Mouse (Mus musculus) adrenal gland, adult 2 months (tissue): ENCODE results near the gene Cel. TPM values are rescaled to one million over a fixed set of nuclear protein-coding genes. Genes with fewer than 3 reads are reported as not detected.

Experiments
- DNase-seq: peaks from one replicate; pipeline ENCODE4 v3.0.0; 2021
- polyA plus RNA-seq: library from polyadenylated mRNA; depleted of rRNA; stranded (reverse); fragments of >200 nt; gene quantifications from 2 replicates; pipeline ENCODE4 v1.2.3, GENCODE M21; 2012
- total RNA-seq, 2 experiments: library from RNA; stranded (reverse); gene quantifications; 2 replicates each; pipeline ENCODE4 v1.2.3; 2021

Cel gene
- total and polyA plus RNA-seq, 3 experiments: 0.14 TPM; not detected in 2

DNA sequence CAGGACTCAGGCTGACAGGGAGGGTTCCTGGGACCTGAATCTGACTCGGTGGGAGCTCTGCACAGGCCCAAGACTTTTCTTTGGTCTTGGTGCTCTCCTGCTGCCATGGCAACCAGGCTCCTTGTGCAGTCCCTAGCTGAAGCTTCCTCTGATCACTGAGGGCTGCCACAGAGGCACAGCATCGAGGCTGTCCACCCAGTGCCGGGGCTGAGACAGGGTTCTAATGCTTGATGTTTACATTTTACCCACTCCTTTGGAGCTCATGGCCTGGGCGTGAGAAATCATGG lies 25.6 kb downstream of the Cel start:
- no peak for DNase-seq

DNA sequence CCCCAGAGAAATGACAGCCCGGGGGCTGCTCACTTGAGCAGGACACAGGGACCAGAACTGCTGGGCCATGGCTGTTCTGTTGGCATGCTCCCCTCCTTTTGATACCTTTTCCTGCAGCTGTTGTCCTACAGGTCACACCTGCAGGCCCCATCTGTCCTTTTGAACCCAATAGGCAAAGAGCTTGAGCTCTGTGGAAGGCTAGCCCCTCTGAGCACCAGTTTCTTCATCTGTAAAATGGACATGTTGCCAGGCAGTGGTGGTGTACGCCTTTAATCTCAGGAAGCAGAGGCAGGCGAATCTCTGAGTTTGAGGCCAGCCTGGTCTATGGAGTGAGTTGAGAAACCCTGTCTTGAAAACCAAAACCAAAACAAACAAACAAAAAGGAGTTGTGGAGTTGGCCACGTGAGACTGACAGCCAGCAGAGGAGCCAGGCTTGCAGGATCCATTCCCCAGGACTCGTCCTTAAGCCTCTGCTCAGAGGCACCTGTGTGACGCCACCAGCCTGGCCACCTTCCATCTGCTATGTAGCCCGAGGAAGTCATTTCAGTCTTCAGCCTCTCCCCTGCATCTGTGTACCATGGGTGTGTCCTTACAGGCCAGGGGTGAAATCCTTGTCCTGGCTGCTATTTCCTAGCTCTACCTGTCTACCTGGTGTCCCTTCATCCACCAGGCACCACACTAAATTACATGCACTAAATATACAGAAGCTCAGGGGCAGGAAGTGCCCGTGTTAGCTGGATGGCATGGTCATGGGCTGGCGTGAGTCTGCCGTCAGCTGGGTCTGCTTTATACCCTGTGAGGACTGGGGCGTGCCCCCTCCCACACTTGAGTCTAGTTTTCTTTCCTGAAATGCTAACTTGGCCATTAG lies 26.2 kb downstream of the Cel start:
- DNase-seq: no peak

DNA sequence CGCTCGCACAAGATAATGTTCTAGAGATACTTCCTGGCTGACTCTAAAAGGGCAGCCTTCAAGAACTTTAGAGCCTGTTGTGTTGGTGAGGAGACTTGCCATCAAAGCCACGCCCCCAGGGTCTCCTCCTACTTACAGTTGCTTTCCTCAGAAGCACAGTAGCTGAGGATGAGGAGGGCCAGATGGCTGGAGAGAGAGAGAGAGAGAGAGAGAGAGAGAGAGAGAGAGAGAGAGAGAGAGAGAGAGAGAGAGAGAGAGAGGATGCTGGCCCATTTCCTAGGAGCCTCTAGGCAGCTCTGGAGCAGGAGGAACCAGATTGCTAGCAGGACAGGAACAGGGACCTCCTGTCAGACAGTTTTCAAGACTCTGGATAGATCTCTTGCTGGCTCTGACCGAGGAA lies 27.0 kb downstream of the Cel start:
- DNase-seq: no peak

DNA sequence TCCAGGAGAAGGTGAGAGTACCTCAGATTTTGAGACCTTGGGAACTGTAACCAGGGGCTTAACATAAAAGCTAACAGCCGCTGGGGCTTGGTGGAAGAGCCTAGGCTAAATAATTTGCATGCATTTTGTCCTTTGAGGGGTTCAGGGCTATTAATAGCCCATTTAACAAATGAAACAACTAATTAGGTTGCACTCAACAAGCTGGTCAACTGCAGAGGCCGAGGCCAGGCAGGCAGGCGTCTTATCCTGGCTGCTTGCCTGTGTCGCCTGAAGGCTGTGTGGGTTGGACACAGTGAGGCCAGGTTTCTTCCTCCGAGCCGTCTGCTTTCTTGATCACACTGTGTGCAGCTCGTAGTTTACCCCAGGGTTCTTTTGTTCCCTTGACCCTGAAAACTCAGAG lies 27.6 kb downstream of the Cel start:
- DNase-seq: peak; percentile 53

DNA sequence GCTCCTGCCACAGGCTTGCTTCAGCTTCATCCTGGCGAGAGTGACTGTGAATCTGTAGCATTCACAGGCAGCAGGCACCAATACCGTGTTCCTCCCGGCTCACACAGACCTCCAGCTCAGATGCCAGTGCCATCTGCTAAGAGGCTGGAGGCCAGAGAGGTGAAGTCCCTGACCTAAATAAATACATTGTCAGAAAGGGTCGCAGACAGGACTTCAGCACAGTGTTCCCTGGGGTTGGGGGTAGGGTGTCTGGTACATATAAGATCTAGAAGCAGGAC lies 28.0 kb downstream of the Cel start:
- no peak for DNase-seq

DNA sequence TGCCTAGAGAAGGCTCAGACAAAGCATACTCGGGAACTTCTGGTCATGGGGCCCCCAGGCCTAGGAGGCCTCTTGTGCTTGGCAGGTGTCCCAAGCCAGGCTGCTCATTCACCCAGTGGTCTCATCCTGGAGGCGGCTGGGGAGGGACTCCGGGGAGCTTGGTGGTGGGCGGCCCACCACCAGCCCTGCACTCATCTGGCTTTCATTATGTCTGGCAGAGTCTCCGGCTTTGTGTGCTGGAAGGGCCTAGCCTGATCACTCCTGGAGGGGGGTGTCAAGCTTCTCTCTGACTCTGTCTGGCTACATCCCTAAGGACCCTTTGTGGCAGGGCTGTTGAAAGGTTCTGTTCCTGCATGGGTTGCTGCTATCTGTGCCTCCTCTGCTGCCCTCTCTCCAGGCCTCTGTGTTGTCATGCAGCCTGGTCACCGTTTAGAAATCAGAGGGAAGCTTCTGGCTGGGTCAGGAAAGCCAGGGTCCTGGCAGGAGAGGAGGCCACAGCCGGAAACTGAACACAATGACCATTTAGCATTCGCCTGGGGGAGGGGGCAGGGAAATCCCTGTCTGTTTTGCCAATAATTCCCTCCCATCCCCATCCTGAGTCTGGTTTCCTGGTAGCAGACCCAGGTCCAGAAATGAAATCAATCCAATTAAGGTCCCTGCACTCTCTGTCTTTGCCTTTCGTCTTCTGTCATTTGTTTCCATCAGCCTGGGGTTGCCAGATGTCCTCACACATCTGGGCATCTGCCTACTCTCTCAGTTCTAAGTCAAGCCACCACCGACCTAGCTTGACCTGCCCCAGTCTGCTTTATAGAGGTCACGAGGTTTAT lies 28.6 kb downstream of the Cel start:
- peak; percentile 65 for DNase-seq

DNA sequence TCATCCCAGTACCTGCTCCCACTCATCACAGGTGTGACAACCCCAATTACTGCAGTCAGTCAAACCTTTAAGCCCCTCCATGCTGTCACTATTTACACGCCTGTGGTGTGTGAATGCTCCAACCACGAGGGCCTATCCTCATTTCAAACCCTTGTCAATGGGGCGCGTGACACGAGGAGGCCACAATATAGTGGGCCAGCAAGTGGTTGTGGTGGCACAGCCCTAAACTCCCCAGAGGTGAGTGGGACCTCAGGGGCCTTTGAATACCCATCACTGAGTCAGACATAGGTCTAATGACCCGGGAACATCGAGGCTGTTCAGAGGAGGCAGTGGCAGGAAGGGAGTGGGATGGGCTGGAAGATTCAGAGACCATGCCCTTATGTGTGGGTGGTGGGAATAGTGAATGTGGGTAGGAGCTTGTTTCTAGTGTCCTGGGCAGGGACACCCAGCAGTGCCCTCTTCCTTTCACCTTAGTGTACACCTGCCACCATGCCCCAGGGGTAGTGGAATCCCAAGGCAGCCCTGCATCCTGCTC lies 29.2 kb downstream of the Cel start:
- DNase-seq: no peak

DNA sequence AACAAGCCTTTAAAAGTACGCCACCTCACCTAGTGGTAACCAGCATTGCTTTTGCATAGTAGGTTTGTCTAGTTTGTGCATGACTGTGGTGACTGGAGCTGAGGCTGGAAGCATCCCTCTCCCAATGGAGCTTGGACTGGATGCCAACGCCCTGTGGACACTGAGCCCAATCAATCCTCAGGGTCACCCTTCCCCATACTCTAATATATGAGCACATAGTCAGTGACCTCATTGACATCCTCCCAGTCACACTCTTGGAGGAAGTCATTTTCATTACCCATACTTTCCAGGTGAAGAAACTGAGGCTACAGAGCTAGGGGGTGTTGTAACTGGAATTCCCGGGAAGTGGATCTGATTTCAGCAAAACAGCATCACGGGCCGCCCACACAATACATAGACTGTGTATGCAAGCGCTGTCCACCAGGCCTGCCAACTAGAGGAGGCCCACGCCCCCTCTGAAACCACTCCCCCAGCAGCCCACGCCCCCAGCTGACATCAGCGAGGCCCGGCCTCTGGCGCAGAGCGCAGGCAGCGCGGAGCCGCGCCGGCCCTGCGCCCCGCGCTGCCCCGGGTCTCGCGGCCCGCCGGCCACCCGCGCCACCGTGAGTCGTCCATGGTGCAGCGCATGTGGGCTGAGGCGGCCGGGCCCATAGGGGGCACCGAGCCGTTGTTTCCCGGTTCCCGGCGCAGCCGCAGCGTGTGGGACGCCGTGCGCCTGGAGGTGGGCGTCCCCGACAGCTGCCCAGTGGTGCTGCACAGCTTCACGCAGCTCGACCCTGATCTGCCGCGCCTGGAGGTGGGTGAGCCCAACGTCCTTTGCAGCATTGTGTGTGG lies 30.0 kb downstream of the Cel start:
- DNase-seq: peak; percentile 95

DNA sequence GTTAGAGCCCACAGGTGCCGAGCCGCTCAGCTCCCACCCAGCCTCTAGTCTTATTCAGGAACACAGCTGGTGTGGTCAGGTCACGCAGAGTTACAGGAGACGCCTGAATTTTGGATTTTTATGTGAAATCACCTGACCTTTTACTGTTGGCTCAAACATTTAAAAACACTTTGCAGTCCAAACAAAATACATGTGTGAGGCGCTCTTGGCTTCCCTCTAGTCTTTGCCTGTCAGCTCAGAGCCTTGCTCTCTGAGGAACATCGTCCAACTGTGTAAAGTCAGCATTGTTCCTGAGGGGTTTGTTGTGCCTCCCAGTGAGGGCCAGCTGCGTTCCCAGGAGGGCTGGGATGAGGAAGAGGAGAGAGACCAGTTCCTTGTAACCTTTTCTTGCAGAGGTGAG lies 32.9 kb downstream of the Cel start:
- DNase-seq: no peak

DNA sequence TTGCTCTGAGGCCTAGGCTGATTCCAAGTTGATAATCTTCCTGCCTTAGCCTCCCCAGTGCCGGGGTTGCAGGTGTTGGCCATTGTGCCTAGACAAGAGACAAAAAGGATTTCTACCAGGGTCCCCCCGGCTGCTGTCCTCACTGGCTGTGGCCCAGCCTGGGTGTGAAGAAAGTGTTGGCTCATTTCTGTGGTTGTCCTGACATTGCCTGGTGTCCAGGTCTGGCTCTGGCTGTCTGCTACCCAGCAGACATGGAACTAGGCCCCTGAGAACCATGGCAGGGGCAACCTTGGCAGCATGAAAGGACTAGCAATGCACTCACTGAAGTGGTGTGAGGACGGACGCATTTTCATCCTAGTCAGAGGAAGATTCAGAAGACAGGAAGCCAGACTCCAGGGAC lies 33.3 kb downstream of the Cel start:
- DNase-seq: no peak

DNA sequence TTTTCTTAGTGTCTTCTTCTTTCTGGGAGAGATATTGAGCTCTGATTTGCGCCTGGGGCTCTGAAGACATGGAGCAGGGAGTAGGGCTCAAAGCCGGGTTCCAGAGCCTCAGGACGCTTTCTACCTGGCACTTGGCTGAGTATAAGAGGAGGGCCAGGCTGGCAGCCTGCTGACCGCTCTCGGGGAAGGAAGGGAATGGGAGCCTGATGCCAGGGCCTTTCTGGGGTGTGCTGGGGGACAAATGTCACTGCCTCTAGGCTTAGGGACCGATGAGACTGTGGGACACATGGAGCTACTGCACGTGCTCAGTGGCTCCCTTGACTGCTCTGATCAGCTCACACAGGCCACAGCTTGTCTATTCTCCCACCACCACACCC lies 34.9 kb downstream of the Cel start:
- no peak for DNase-seq

DNA sequence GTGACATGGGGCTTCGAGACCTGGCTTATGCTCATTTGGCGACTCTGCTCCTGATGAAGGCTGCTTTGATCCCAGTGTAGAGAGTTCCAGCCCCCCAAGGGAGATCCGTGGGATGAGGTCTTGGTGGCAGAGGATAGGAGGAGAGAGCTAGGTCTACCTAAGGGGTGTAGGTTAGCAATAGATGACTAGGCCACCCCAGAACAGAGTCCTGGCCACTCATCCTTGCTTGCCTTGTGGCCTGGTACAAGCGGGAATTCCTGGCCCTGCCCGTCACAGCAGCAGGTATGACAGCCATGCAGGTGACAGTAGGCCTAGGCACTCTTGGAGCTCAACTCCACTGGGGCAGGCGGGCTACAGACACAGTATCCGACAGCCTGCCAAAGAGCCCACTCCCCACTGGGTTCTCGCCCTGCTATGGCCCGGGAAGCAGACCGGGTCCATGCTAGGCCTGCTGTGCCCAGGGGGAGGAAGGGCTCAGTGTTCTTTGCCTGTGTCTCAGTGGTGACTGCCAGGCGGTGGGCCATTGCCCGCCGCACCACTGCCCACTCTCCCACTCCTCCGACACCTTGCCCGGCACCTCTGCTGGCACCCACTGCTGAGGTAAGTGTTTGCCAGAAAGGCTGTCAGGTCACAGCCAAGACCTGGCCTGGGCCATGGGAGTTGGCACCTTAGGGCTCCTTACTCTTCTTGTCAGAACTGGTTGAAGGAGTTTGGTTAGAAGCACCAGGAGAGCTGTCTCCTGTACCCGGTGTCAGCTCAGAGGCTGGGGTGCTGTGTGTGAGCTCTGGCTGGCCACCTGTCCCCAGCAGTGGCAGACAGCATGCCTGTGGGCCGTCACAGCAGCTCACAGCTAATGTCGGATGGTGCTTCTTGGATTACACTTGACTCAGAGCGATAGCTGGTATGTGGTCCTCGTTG lies 35.5 kb downstream of the Cel start:
- no peak for DNase-seq

DNA sequence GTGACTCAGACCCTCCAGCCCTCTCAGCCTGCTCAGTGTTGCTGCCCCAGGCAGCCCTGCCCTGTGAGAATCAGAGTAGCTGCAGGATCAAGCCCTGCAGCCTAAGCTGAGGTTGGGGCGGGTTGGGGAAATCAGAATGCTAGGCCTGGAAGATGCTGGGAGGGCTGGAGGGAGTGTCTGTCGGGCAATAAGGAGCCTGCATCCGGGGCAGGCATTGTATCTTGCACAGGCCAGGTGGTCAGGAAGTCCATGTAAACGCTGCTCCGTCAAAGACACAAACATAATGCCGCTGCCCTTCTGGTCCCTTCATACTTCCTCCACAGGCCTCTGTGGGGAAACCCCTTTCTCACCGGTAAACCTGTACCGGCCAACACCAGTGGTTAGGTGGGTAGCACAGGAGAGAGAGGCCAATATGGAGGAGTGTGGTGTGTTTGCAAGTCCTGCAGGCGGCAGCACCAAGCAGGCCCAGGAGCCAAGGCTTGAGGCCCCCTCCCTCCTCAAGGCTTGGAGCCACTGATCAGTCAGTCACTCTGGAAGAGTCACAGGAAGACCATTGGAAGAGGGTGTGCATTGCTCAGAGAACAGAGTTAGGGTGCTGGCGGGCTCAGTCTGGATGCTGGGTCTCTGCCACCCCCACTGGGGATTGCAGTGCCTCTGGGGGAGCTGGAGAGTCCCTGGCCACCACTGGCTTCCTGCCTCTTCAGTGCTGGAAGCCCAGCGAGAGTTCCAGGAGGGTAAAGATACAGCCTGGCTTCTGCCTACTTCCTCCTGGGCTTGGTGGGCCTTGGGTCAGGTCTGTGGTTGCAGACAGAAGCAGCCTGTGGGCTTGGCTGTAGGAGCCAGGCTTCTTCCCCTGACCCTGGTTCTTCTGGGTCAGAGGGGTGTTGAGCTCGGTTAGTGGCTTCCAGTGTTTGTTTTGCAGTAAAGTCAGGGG lies 37.0 kb downstream of the Cel start:
- DNase-seq: no peak

DNA sequence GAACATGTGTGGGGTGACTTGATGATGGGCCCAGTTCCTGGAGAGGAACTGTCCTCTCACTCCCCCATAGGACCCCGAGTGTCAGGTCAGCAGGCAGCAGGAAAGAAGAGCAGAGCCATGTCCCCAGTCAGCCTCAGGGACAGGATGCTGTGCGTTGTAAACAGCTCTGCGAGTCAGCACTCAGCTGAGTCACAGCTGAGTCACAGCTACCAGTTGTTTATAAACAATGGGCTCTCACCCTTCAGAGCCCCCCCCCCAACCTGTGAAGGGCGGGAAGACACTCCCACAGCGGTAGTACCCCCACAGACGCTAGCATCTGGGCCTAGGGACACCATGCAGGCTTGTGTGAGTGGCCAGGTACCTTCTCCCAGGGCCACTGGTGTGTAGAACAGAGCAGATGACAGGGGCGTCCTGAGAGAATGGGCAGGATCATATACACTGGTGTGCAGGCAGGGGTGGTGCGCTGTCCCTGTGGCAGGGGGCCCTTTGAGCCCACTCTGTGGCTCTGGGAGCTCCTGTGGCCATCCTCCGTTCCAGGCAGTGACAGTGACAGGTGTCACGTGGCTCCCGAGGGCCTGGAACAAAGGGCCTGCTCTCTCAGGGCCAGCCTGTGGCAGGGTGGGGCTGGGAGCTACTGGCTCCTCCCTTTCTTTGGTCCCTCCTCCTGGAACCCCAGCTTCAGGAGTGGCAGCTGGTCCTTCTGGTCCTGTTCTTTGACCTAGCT lies 37.8 kb downstream of the Cel start:
- DNase-seq: peak; percentile 92

DNA sequence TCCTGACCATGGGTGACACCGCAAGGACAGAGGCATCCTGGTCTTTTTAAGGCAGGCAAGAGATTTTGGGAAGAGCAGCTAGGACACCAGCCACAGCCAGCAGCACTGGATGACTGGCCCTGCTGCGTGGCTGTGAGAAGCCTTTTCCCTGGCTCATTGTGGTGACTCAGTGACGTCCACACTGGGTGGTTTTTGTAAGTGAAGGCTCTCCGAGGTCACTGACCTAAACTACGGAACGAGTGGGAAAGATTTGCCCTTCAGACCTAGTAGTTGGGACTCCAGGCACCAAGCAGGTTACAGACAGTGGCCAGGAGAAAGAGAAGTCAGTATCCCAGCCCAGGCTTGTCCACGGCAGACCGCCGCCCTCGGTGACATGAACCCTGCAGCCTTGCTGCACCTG lies 38.8 kb downstream of the Cel start:
- DNase-seq: peak; percentile 85

DNA sequence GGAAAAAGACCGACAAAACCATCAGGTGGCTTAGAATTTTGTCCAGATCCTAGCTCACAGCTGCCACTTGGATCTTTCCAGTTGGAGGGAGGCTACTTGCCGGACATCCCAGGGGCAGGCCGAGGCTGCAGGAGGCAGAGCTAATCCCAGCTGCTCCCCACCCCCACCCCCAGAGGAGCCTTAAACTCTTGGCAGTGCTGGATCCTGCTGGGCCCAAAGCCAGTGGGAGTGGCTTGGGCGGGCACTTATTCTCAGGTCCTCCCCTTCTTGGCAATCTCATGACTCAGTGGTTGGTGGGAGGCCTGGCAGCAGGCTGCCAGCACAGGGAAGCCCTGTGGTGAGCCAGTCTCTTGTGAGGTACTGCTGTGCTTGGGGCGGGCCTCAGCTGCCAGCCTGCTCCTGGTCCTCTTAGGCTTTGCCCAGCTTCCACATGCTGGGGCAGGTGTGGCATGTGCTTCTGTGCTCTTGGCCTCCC lies 39.5 kb downstream of the Cel start:
- DNase-seq: peak; percentile 96

DNA sequence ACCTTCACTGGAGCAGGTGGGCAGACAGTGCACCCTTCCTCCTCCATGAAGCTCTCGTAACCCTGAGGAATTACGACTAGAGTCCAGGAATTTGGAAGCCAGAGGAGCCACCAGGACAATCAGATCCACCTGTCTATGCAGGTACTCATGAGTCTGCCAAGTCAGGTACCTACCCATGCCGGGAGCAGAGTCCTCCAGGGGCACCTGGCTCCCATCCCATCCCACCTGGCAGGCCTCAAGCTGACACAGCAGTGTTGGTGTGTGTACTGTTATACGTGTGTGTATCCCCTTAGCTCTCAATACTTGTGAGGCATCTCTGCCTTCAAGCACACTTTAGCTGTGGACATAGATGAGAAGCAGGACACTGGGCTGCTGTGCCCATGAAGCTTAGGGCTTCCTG lies 41.0 kb downstream of the Cel start:
- DNase-seq: no peak

DNA sequence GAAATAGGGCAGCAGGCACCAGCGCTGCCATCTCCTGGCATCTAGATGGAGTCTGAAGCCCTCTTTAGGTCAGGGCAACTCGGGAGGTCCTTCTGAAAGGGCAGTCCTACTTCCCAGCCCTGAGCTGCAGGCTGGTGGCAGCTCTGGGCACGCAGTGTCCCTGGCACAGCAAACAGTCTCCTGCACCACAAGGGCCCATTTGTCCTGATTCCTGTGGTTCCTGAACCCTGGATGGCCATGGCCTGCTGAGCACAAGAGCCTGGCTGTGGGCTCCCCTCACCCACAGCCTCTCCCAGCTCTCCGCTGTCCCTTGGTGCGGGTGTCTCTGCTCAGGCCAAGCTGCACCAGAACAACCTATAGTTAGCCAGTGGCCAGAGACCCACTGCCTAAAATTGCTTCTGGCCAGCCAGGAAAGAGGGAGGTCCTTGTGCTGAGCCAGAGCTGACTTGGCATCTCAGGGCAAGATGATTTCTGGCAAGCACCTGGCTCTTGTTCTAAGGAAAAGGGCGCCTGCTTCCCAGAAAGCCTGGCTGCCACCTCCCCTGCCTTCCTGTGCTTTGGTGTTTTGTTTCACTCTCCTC lies 41.5 kb downstream of the Cel start:
- no peak for DNase-seq

DNA sequence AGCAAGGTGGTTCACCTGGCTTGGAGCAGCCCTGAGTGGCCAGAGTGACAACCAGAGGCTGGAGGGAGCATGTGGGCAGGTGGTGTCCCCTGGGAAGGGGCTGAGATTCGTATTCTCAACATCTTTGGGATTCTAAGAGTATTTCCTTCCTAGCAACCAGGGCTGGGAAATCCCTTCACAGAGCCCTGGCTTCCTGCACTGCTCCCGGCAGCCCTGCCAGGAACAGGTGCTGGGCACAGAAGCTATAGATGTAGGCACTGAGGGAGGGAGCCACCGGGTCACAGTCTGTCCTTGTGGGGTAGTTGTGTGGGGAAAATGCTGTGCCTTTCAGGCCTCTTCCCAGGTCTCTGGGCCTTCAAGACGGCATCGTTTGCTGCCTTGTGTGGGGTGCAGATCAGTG lies 42.6 kb downstream of the Cel start:
- no peak for DNase-seq
